48 mouse cellular contexts compared by ENCODE assay signal in genomic region chr8:45111820-45112219, GRCm38 (mm10). TPM values are rescaled to one million over a fixed set of nuclear protein-coding genes. Genes with fewer than 3 reads are reported as not detected.
"Had no signal": no experiment of that assay in that cellular context is flagged by ENCODE, and none has a peak within 500 bp of the region (broad histone marks: within the 10 kb centered on the region; RNA-seq: fewer than 3 reads in every experiment).

No protein-coding gene starts in this region.

- H3K9ac ChIP-seq: heart, embryonic 12.5 days; heart, embryonic 13.5 days; heart, embryonic 15.5 days; hindbrain, embryonic 12.5 days; hindbrain, embryonic 13.5 days; hindbrain, embryonic 14.5 days; hindbrain, embryonic 15.5 days; intestine, embryonic 15.5 days; kidney, embryonic 15.5 days had no signal

- H3K27ac ChIP-seq: heart, embryonic 10.5 days; heart, embryonic 13.5 days; heart, embryonic 15.5 days; hindbrain, embryonic 10.5 days; hindbrain, embryonic 12.5 days; hindbrain, embryonic 13.5 days; hindbrain, embryonic 14.5 days; hindbrain, embryonic 15.5 days; hindbrain, postnatal 0 days; intestine, embryonic 15.5 days; kidney, embryonic 15.5 days; kidney, postnatal 0 days; layer of hippocampus, adult 2 months had no signal

- ATAC-seq: hindbrain, embryonic 16.5 days; hindbrain, postnatal 0 days; inflammation-experienced regulatory T-cells, adult 6 months; intestine, embryonic 15.5 days; intestine, embryonic 16.5 days; intestine, postnatal 0 days had no signal

- H3K4me3 ChIP-seq: heart, embryonic 10.5 days; heart, embryonic 12.5 days; heart, embryonic 13.5 days; heart, embryonic 15.5 days; hindbrain, embryonic 10.5 days; hindbrain, embryonic 12.5 days; hindbrain, embryonic 13.5 days; hindbrain, embryonic 15.5 days; intestine, embryonic 15.5 days; kidney, embryonic 15.5 days; layer of hippocampus, adult 2 months had no signal

- H3K36me3 ChIP-seq: heart, embryonic 10.5 days; heart, embryonic 12.5 days; heart, embryonic 13.5 days; heart, embryonic 15.5 days; hindbrain, embryonic 10.5 days; hindbrain, embryonic 12.5 days; hindbrain, embryonic 13.5 days; hindbrain, embryonic 15.5 days; intestine, embryonic 15.5 days; kidney, embryonic 15.5 days had no signal

- DNase-seq: heart, postnatal 10 days; heart, postnatal 14 days; heart, postnatal 36 days; heart, postnatal 4 days; kidney, adult 11 months; kidney, adult 18-20 months; kidney, adult 2 months; kidney, adult 8-10 months; kidney, adult 9 months; kidney, postnatal 10 days; kidney, postnatal 14 days; kidney, postnatal 25 days; kidney, postnatal 36 days; kidney, postnatal 4 days; layer of hippocampus, adult 9-11 months; layer of hippocampus, postnatal 36 days had no signal

- H3K27me3 ChIP-seq: hindbrain, embryonic 12.5 days; hindbrain, embryonic 13.5 days; hindbrain, embryonic 15.5 days; intestine, embryonic 15.5 days had no signal

- H3K4me2 ChIP-seq: heart, embryonic 11.5 days; heart, embryonic 12.5 days; heart, embryonic 13.5 days; heart, embryonic 15.5 days; hindbrain, embryonic 12.5 days; hindbrain, embryonic 13.5 days; hindbrain, embryonic 14.5 days; hindbrain, embryonic 15.5 days; intestine, embryonic 15.5 days; kidney, embryonic 15.5 days had no signal

- H3K9me3 ChIP-seq: heart, embryonic 10.5 days; heart, embryonic 12.5 days; heart, embryonic 13.5 days; heart, embryonic 15.5 days; hindbrain, embryonic 10.5 days; hindbrain, embryonic 12.5 days; hindbrain, embryonic 13.5 days; hindbrain, embryonic 15.5 days; intestine, embryonic 15.5 days; kidney, embryonic 15.5 days had no signal

- H3K4me1 ChIP-seq: heart, embryonic 10.5 days; intestine, embryonic 15.5 days had no signal

RNA-seq across cellular contexts. Expression of gene Mtnr1a, which starts 42.9 kb away (rescaled TPM):
- total RNA-seq: heart, adult 8-10 months; heart, postnatal 10 days; heart, postnatal 14 days; heart, postnatal 25 days; heart, postnatal 36 days; heart, postnatal 4 days; hematopoietic stem cell, adult 5-6 weeks; layer of hippocampus, adult 18-20 months; layer of hippocampus, adult 2 months; layer of hippocampus, adult 8-10 months; layer of hippocampus, postnatal 10 days; layer of hippocampus, postnatal 14 days; layer of hippocampus, postnatal 25 days; layer of hippocampus, postnatal 36 days had no signal
- polyA plus RNA-seq: heart, embryonic 11.5 days; heart, embryonic 12.5 days; heart, embryonic 14.5 days; heart, embryonic 15.5 days; heart, embryonic 16.5 days; heart, postnatal 0 days; inflammation-experienced regulatory T-cells, adult 6 months; kidney, adult 2 months; kidney, embryonic 14.5 days; kidney, embryonic 16.5 days; kidney, postnatal 0 days had no signal
